Mouse (Mus musculus): ENCODE measurements around the gene E030025P04Rik. TPM values are rescaled to one million over a fixed set of nuclear protein-coding genes. Genes with fewer than 3 reads are reported as not detected.

Gene E030025P04Rik
- total and polyA plus RNA-seq, 3 experiments, result not detected

GRCm38 (mm10) chr11:109106751-109107150 is 37.4 kb downstream of the E030025P04Rik start:
- ATAC-seq (ENCODE audit: extremely low read depth, insufficient number of reproducible peaks, low FRiP score, poor library complexity, severe bottlenecking) (no peak), DNase-seq (ENCODE audit: low spot score) (no peak)
- no peak for TF ChIP-seq TAL1 (conservative IDR thresholded peaks at IDR 0.05; ENCODE audit: low read depth, low read length)
- no peak for TF ChIP-seq GATA1 (IDR thresholded peaks at IDR 0.05; ENCODE audit: borderline replicate concordance, low read length)
- no peak for TF ChIP-seq CTCF (IDR thresholded peaks at IDR 0.05; ENCODE audit: low read depth, low read length)
- TF ChIP-seq POLR2AphosphoS5 (IDR thresholded peaks at IDR 0.05; ENCODE audit: insufficient replicate concordance, low read depth, low read length), result no peak
- no peak for TF ChIP-seq GATA2 (IDR thresholded peaks at IDR 0.05; ENCODE audit: borderline replicate concordance, low read depth, low read length)
- Histone ChIP-seq H3K9me3 (replicated peaks) (peaks cover 69% of the 10 kb centered on the region), H3K36me3 (replicated peaks) (no peaks in the 10 kb centered on the region), H3K4me1 (ENCODE audit: insufficient read depth, low read depth, low read length) (no peaks in the 10 kb centered on the region), H3K4me3 (ENCODE audit: low read depth, low read length) (no peak overlapping the region), H3K27me3 (ENCODE audit: insufficient read depth, low read length) (no peaks in the 10 kb centered on the region)

- peaks cover 64% of the 10 kb centered on the region for H3K9me3 ChIP-seq (replicated peaks)
- TF ChIP-seq GATA2 (IDR thresholded peaks at IDR 0.05; ENCODE audit: borderline replicate concordance, low read depth, low read length) (no peak), TAL1 (conservative IDR thresholded peaks at IDR 0.05; ENCODE audit: low read depth, low read length) (no peak), GATA1 (IDR thresholded peaks at IDR 0.05; ENCODE audit: borderline replicate concordance, low read length) (no peak), POLR2AphosphoS5 (IDR thresholded peaks at IDR 0.05; ENCODE audit: insufficient replicate concordance, low read depth, low read length) (no peak), CTCF (IDR thresholded peaks at IDR 0.05; ENCODE audit: low read depth, low read length) (no peak)
- no peaks in the 10 kb centered on the region for H3K27me3 ChIP-seq (ENCODE audit: insufficient read depth, low read length)
- ATAC-seq (ENCODE audit: extremely low read depth, insufficient number of reproducible peaks, low FRiP score, poor library complexity, severe bottlenecking) (no peak), DNase-seq (ENCODE audit: low spot score) (no peak)
- H3K36me3 ChIP-seq (replicated peaks), result no peaks in the 10 kb centered on the region
- H3K4me3 ChIP-seq (ENCODE audit: low read depth, low read length), result no peak overlapping the region
- no peaks in the 10 kb centered on the region for H3K4me1 ChIP-seq (ENCODE audit: insufficient read depth, low read depth, low read length)
These were observed 38.0 kb downstream of the E030025P04Rik start for GRCm38 (mm10) chr11:109106181-109106580.

- no peak overlapping the region for H3K4me3 ChIP-seq (ENCODE audit: low read depth, low read length)
- no peaks in the 10 kb centered on the region for H3K4me1 ChIP-seq (ENCODE audit: insufficient read depth, low read depth, low read length)
- H3K9me3 ChIP-seq (replicated peaks), result peaks cover 69% of the 10 kb centered on the region
- TF ChIP-seq CTCF (IDR thresholded peaks at IDR 0.05; ENCODE audit: low read depth, low read length), result no peak
- no peak for TF ChIP-seq POLR2AphosphoS5 (IDR thresholded peaks at IDR 0.05; ENCODE audit: insufficient replicate concordance, low read depth, low read length)
- TF ChIP-seq TAL1 (conservative IDR thresholded peaks at IDR 0.05; ENCODE audit: low read depth, low read length), result no peak
- no peak for TF ChIP-seq GATA1 (IDR thresholded peaks at IDR 0.05; ENCODE audit: borderline replicate concordance, low read length)
- no peak for TF ChIP-seq GATA2 (IDR thresholded peaks at IDR 0.05; ENCODE audit: borderline replicate concordance, low read depth, low read length)
- DNase-seq (ENCODE audit: low spot score), result no peak
- H3K36me3 ChIP-seq (replicated peaks), result no peaks in the 10 kb centered on the region
- H3K27me3 ChIP-seq (ENCODE audit: insufficient read depth, low read length), result no peaks in the 10 kb centered on the region
- ATAC-seq (ENCODE audit: extremely low read depth, insufficient number of reproducible peaks, low FRiP score, poor library complexity, severe bottlenecking), result no peak
These were observed 40.8 kb downstream of the E030025P04Rik start for GRCm38 (mm10) chr11:109103386-109103785.

GRCm38 (mm10) chr11:109102646-109103045 is 41.5 kb downstream of the E030025P04Rik start:
- Histone ChIP-seq H3K4me3 (ENCODE audit: low read depth, low read length) (no peak overlapping the region), H3K27me3 (ENCODE audit: insufficient read depth, low read length) (no peaks in the 10 kb centered on the region), H3K4me1 (ENCODE audit: insufficient read depth, low read depth, low read length) (no peaks in the 10 kb centered on the region), H3K36me3 (replicated peaks) (no peaks in the 10 kb centered on the region), H3K9me3 (replicated peaks) (peaks cover 68% of the 10 kb centered on the region)
- no peak for DNase-seq (ENCODE audit: low spot score)
- ATAC-seq (ENCODE audit: extremely low read depth, insufficient number of reproducible peaks, low FRiP score, poor library complexity, severe bottlenecking), result no peak
- no peak for TF ChIP-seq CTCF (IDR thresholded peaks at IDR 0.05; ENCODE audit: low read depth, low read length)
- no peak for TF ChIP-seq GATA2 (IDR thresholded peaks at IDR 0.05; ENCODE audit: borderline replicate concordance, low read depth, low read length)
- no peak for TF ChIP-seq GATA1 (IDR thresholded peaks at IDR 0.05; ENCODE audit: borderline replicate concordance, low read length)
- TF ChIP-seq TAL1 (conservative IDR thresholded peaks at IDR 0.05; ENCODE audit: low read depth, low read length), result no peak
- no peak for TF ChIP-seq POLR2AphosphoS5 (IDR thresholded peaks at IDR 0.05; ENCODE audit: insufficient replicate concordance, low read depth, low read length)

- H3K36me3 ChIP-seq (replicated peaks), result no peaks in the 10 kb centered on the region
- H3K4me3 ChIP-seq (ENCODE audit: low read depth, low read length), result no peak overlapping the region
- no peak for DNase-seq (ENCODE audit: low spot score)
- no peak for ATAC-seq (ENCODE audit: extremely low read depth, insufficient number of reproducible peaks, low FRiP score, poor library complexity, severe bottlenecking)
- TF ChIP-seq TAL1 (conservative IDR thresholded peaks at IDR 0.05; ENCODE audit: low read depth, low read length) (no peak), GATA2 (IDR thresholded peaks at IDR 0.05; ENCODE audit: borderline replicate concordance, low read depth, low read length) (no peak), POLR2AphosphoS5 (IDR thresholded peaks at IDR 0.05; ENCODE audit: insufficient replicate concordance, low read depth, low read length) (no peak), CTCF (IDR thresholded peaks at IDR 0.05; ENCODE audit: low read depth, low read length) (no peak), GATA1 (IDR thresholded peaks at IDR 0.05; ENCODE audit: borderline replicate concordance, low read length) (no peak)
- no peaks in the 10 kb centered on the region for H3K4me1 ChIP-seq (ENCODE audit: insufficient read depth, low read depth, low read length)
- H3K27me3 ChIP-seq (ENCODE audit: insufficient read depth, low read length), result no peaks in the 10 kb centered on the region
- H3K9me3 ChIP-seq (replicated peaks), result peaks cover 64% of the 10 kb centered on the region
These were observed 43.9 kb downstream of the E030025P04Rik start for GRCm38 (mm10) chr11:109100266-109100665.

- H3K36me3 ChIP-seq (replicated peaks), result no peaks in the 10 kb centered on the region
- no peaks in the 10 kb centered on the region for H3K27me3 ChIP-seq (ENCODE audit: insufficient read depth, low read length)
- no peaks in the 10 kb centered on the region for H3K4me1 ChIP-seq (ENCODE audit: insufficient read depth, low read depth, low read length)
- H3K4me3 ChIP-seq (ENCODE audit: low read depth, low read length), result no peak overlapping the region
- TF ChIP-seq POLR2AphosphoS5 (IDR thresholded peaks at IDR 0.05; ENCODE audit: insufficient replicate concordance, low read depth, low read length) (no peak), GATA1 (IDR thresholded peaks at IDR 0.05; ENCODE audit: borderline replicate concordance, low read length) (no peak), TAL1 (conservative IDR thresholded peaks at IDR 0.05; ENCODE audit: low read depth, low read length) (no peak), GATA2 (IDR thresholded peaks at IDR 0.05; ENCODE audit: borderline replicate concordance, low read depth, low read length) (no peak), CTCF (IDR thresholded peaks at IDR 0.05; ENCODE audit: low read depth, low read length) (no peak)
- no peak for ATAC-seq (ENCODE audit: extremely low read depth, insufficient number of reproducible peaks, low FRiP score, poor library complexity, severe bottlenecking)
- H3K9me3 ChIP-seq (replicated peaks), result peaks cover 66% of the 10 kb centered on the region
- DNase-seq (ENCODE audit: low spot score), result no peak
These were observed 52.3 kb downstream of the E030025P04Rik start for GRCm38 (mm10) chr11:109091821-109092220.

Other genes starting within 250 kb of the E030025P04Rik start
- gene Axin2, start 224.0 kb downstream of the E030025P04Rik start, total RNA-seq (2014; fragmentation: Nextera tagmentation), result not detected in 2 replicates
- not detected in 2 replicates for gene Axin2, start 224.0 kb downstream of the E030025P04Rik start, total RNA-seq (2017)
- gene Axin2, start 224.0 kb downstream of the E030025P04Rik start, polyA plus RNA-seq (2012), result not detected in 2 replicates
- gene Rgs9, start 153.8 kb upstream of the E030025P04Rik start, total RNA-seq (2014; fragmentation: Nextera tagmentation), result not detected in 2 replicates
- 0.06 and 0.22 TPM in 2 replicates for gene Rgs9, start 153.8 kb upstream of the E030025P04Rik start, total RNA-seq (2017)
- not detected in 2 replicates for gene Rgs9, start 153.8 kb upstream of the E030025P04Rik start, polyA plus RNA-seq (2012)
- 93.2 and 98.1 TPM in 2 replicates for gene Gna13, start 218.5 kb upstream of the E030025P04Rik start, total RNA-seq (2014; fragmentation: Nextera tagmentation)
- 80.4 and 87.2 TPM in 2 replicates for gene Gna13, start 218.5 kb upstream of the E030025P04Rik start, total RNA-seq (2017)
- 29.6 and 43.3 TPM in 2 replicates for gene Gna13, start 218.5 kb upstream of the E030025P04Rik start, polyA plus RNA-seq (2012)